Mouse (Mus musculus) forebrain, embryonic 10.5 days (tissue): Measurements from ENCODE around the gene Ubqln5. TPM values are rescaled to one million over a fixed set of nuclear protein-coding genes. Genes with fewer than 3 reads are reported as not detected.

Experiments used
- polyA plus RNA-seq: library from polyadenylated mRNA; unstranded; fragments of >200 nt; fragmentation: Nextera tagmentation; extraction: Ambion mirVana; gene quantifications from 2 replicates; pipeline ENCODE4 v1.2.1, GENCODE M21; 2016

Ubqln5 gene
- polyA plus RNA-seq, 1 experiment from 2014 or later, result not detected

Other genes with a start within 250 kb of the Ubqln5 start
- gene Olfr66, start 243.6 kb downstream of the Ubqln5 start, polyA plus RNA-seq, result not detected in 2 replicates
- not detected in 2 replicates for gene Olfr64, start 235.3 kb downstream of the Ubqln5 start, polyA plus RNA-seq
- not detected in 2 replicates for gene Olfr65, start 226.3 kb downstream of the Ubqln5 start, polyA plus RNA-seq
- gene Olfr631, start 201.0 kb downstream of the Ubqln5 start, polyA plus RNA-seq, result not detected in 2 replicates
- not detected in 2 replicates for gene Olfr632, start 195.5 kb downstream of the Ubqln5 start, polyA plus RNA-seq
- gene Olfr633, start 185.4 kb downstream of the Ubqln5 start, polyA plus RNA-seq, result not detected in 2 replicates
- gene Olfr635, start 158.7 kb downstream of the Ubqln5 start, polyA plus RNA-seq, result 0.02 TPM in 1 of 2 replicates, not detected in the other
- gene Olfr638, start 131.1 kb downstream of the Ubqln5 start, polyA plus RNA-seq, result not detected in 2 replicates
- gene Olfr639, start 112.5 kb downstream of the Ubqln5 start, polyA plus RNA-seq, result 0.02 TPM in 1 of 2 replicates, not detected in the other
- not detected in 2 replicates for gene Olfr640, start 104.3 kb downstream of the Ubqln5 start, polyA plus RNA-seq
- not detected in 2 replicates for gene Olfr641, start 94.4 kb downstream of the Ubqln5 start, polyA plus RNA-seq
- gene Olfr642, start 77.2 kb downstream of the Ubqln5 start, polyA plus RNA-seq, result not detected in 2 replicates
- not detected in 2 replicates for gene 4930516K23Rik, start 68.4 kb downstream of the Ubqln5 start, polyA plus RNA-seq
- gene Olfr644, start 58.0 kb downstream of the Ubqln5 start, polyA plus RNA-seq, result not detected in 2 replicates
- not detected in 2 replicates for gene Olfr645, start 44.4 kb downstream of the Ubqln5 start, polyA plus RNA-seq
- not detected in 2 replicates for gene Olfr646, start 25.0 kb downstream of the Ubqln5 start, polyA plus RNA-seq
- gene Olfr643, start 7.6 kb upstream of the Ubqln5 start, polyA plus RNA-seq, result not detected in 2 replicates
- not detected in 2 replicates for gene Ubqln3, start 13.5 kb upstream of the Ubqln5 start, polyA plus RNA-seq
- not detected in 2 replicates for gene Ubqlnl, start 20.7 kb upstream of the Ubqln5 start, polyA plus RNA-seq
- gene Olfm5, start 35.0 kb upstream of the Ubqln5 start, polyA plus RNA-seq, result not detected in 2 replicates
- gene Olfr648, start 53.6 kb upstream of the Ubqln5 start, polyA plus RNA-seq, result 0.23 and 0.29 TPM in 2 replicates
- not detected in 2 replicates for gene Olfr649, start 66.2 kb upstream of the Ubqln5 start, polyA plus RNA-seq
- gene Trim6, start 89.0 kb upstream of the Ubqln5 start, polyA plus RNA-seq, result 5.1 and 5.7 TPM in 2 replicates
- 0.34 and 0.48 TPM in 2 replicates for gene Trim34a, start 114.6 kb upstream of the Ubqln5 start, polyA plus RNA-seq
- gene Trim5, start 158.3 kb upstream of the Ubqln5 start, polyA plus RNA-seq, result 0.05 and 0.16 TPM in 2 replicates
- gene Trim12a, start 185.6 kb upstream of the Ubqln5 start, polyA plus RNA-seq, result 1.1 and 1.2 TPM in 2 replicates
- gene Trim34b, start 199.6 kb upstream of the Ubqln5 start, polyA plus RNA-seq, result not detected in 2 replicates
- 0.23 and 0.68 TPM in 2 replicates for gene Trim12c, start 223.5 kb upstream of the Ubqln5 start, polyA plus RNA-seq
- gene Trim30b, start 240.1 kb upstream of the Ubqln5 start, polyA plus RNA-seq, result not detected in 2 replicates